Mouse (Mus musculus) forebrain, postnatal 0 days (tissue): ENCODE measurements around the gene Vmn1r214. TPM values are rescaled to one million over a fixed set of nuclear protein-coding genes. Genes with fewer than 3 reads are reported as not detected.

Experiments
- ATAC-seq: fragments of 200-750 bp; cut with Nextera tagmentation; 2 replicates; pipeline ENCODE4 v1.8.0; 2017; ENCODE audit warnings: mild to moderate bottlenecking, moderate library complexity
- DNase-seq: peaks from one replicate; pipeline ENCODE4 v3.0.0-alpha.2; 2015
- H3K27ac ChIP-seq: fragments of 300-500 bp; sonication (generic); 2 replicates; pipeline ENCODE4 v1.5.1; 2014; ENCODE audit warnings: low read depth, mild to moderate bottlenecking, antibody characterized with exemption, low read length, moderate library complexity, mixed read lengths
- H3K27me3 ChIP-seq: fragments of 300-500 bp; sonication (generic); 2 replicates; pipeline ENCODE4 v1.6.1; 2014; ENCODE audit warnings: mild to moderate bottlenecking, low read length, mixed read lengths; ENCODE audit not compliant: insufficient read depth
- H3K36me3 ChIP-seq: fragments of 300-500 bp; sonication (generic); 2 replicates; pipeline ENCODE4 v1.6.1; 2014; ENCODE audit warnings: mild to moderate bottlenecking, moderate library complexity; ENCODE audit not compliant: insufficient read depth
- H3K4me1 ChIP-seq: fragments of 300-500 bp; sonication (generic); 2 replicates; pipeline ENCODE4 v1.6.1; 2014; ENCODE audit warnings: antibody characterized with exemption; ENCODE audit not compliant: insufficient read depth
- H3K4me2 ChIP-seq: fragments of 300-500 bp; sonication (generic); 2 replicates; pipeline ENCODE4 v1.6.1; 2014; ENCODE audit warnings: low read depth, mild to moderate bottlenecking, moderate library complexity
- H3K4me3 ChIP-seq: fragments of 300-500 bp; sonication (generic); 2 replicates; pipeline ENCODE4 v1.5.1; 2014; ENCODE audit warnings: low read depth, low read length, mixed read lengths
- H3K9ac ChIP-seq: fragments of 300-500 bp; sonication (generic); 2 replicates; pipeline ENCODE4 v1.6.1; 2014; ENCODE audit warnings: mild to moderate bottlenecking
- H3K9me3 ChIP-seq: fragments of 300-500 bp; sonication (generic); 2 replicates; pipeline ENCODE4 v1.6.1; 2016; ENCODE audit warnings: low read length
- CTCF ChIP-seq: sonication (generic); IDR thresholded peaks from 2 replicates; pipeline ENCODE4 v1.5.1; 2016; ENCODE audit warnings: antibody characterized with exemption, control low read depth, low read depth
- WGBS: fragments of 180-500 bp; shearing (Covaris S2); extraction: QIAGEN DNeasy Blood & Tissue Kit; methylation state at CpG from one replicate; pipeline ENCODE4 v1.1.7; 2014; 5-methylcytosine and 5-hydroxymethylcytosine counted together
- polyA plus RNA-seq: library from polyadenylated mRNA; unstranded; fragments of >200 nt; fragmentation: Nextera tagmentation; extraction: Ambion mirVana; gene quantifications from 2 replicates; pipeline ENCODE4 v1.2.1, GENCODE M21; 2015
- total RNA-seq: library from RNA; depleted of rRNA; stranded (reverse); fragments of >200 nt; gene quantifications from 2 replicates; pipeline ENCODE4 v1.2.3, GENCODE M21; 2014; rRNA removed

Gene Vmn1r214
- not detected in 2 replicates for total RNA-seq
- polyA plus RNA-seq = not detected in 2 replicates

GRCm38 (mm10) chr13:23030118-23030517, at the start of gene Vmn1r214:
TSS of gene Vmn1r214 (plus strand) at chr13:23030418.
- Histone ChIP-seq H3K9ac (no peak within 1 kb of the TSS), H3K4me2 (no peak within 1 kb of the TSS), H3K4me1 (no peaks in the 10 kb centered on the region), H3K27ac (no peak within 1 kb of the TSS), H3K36me3 (no peaks in the 10 kb centered on the region), H3K9me3 (no peaks in the 10 kb centered on the region), H3K4me3 (no peak within 1 kb of the TSS), H3K27me3 (no peaks in the 10 kb centered on the region)
- WGBS = 82% methylated on average over 3 of the region's 3 CpGs
- ATAC-seq (no peak), DNase-seq (no peak)
- no peak for TF ChIP-seq CTCF

DNA sequence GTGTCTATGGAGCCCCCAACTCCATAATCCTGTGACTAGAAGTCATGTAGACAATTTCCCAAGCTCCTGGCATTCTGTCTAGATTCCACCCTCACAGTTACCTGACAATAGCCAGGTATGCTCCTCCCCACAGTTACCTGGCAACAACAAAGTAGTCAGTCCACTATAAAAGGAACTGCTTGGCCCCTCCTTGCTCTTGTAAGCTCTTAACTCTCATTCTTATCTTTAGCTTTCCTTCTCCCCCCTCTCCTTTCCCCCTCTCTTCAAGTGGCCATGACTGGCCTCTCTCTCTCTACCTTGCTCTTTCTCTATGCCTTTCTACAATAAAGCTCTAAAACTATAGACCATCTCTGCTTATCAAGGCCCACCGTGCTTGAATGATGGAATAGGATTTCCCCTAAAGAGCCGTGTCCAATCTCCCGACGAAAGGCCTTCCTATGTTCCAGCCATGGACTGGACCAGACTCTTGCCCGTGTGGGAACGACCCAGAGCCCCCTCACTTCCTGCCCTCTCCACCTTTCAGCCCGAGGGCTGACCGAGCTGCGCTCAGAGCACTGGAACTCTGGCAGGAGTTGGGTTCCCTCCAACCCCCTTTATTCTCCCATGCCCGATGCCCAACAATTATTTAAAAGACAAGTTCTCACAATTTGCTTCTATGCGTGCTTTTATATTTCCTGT, 39.9 kb upstream of the Vmn1r214 start:
- H3K9me3 ChIP-seq = no peaks in the 10 kb centered on the region
- no peak overlapping the region for H3K27ac ChIP-seq
- H3K4me1 ChIP-seq = no peaks in the 10 kb centered on the region
- 90% methylated on average over 11 of the region's 11 CpGs for WGBS
- H3K4me2 ChIP-seq = no peak overlapping the region
- TF ChIP-seq CTCF = no peak
- DNase-seq (no peak), ATAC-seq (no peak)
- H3K27me3 ChIP-seq = no peaks in the 10 kb centered on the region
- no peaks in the 10 kb centered on the region for H3K36me3 ChIP-seq
- H3K4me3 ChIP-seq = no peak overlapping the region
- no peak overlapping the region for H3K9ac ChIP-seq

DNA sequence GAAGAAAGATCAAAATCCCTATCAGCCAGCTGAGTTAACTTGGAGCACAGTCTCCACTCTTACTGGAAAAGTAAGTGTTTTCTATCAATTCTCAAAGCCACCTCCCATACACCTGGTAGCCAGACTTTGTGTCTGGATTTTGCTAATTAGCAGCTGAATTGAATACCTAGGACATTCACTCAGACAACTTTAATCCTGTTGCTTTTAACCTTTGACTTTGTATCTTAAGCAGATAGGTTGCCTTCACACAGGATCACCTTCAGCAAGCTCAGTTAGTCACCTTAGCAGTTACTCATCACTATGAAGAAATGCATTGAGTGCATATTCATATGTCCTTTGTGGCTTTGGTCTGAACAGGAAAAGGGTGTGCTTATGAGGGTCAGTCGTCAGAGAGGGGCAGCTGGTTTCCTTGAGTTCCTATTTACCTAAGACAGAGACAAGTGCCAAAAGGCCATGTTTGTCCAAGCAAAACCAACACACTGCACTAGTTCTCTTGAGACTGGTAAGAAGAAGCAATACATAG, 38.0 kb upstream of the Vmn1r214 start:
- WGBS = 45% methylated on average over 1 of the region's 1 CpGs
- H3K4me2 ChIP-seq = no peak overlapping the region
- TF ChIP-seq CTCF = no peak
- H3K4me1 ChIP-seq = no peaks in the 10 kb centered on the region
- no peak overlapping the region for H3K27ac ChIP-seq
- no peak overlapping the region for H3K9ac ChIP-seq
- ATAC-seq = no peak
- no peaks in the 10 kb centered on the region for H3K36me3 ChIP-seq
- H3K27me3 ChIP-seq = no peaks in the 10 kb centered on the region
- no peak for DNase-seq
- H3K4me3 ChIP-seq = no peak overlapping the region
- no peaks in the 10 kb centered on the region for H3K9me3 ChIP-seq

- H3K9me3 ChIP-seq = no peaks in the 10 kb centered on the region
- H3K4me2 ChIP-seq = no peak overlapping the region
- WGBS = 54% methylated on average over 2 of the region's 2 CpGs
- no peak overlapping the region for H3K27ac ChIP-seq
- no peak overlapping the region for H3K4me3 ChIP-seq
- no peaks in the 10 kb centered on the region for H3K36me3 ChIP-seq
- H3K9ac ChIP-seq = no peak overlapping the region
- no peaks in the 10 kb centered on the region for H3K27me3 ChIP-seq
- no peaks in the 10 kb centered on the region for H3K4me1 ChIP-seq
- no peak for TF ChIP-seq CTCF
- no peak for DNase-seq
- no peak for ATAC-seq
These were observed 37.5 kb upstream of the Vmn1r214 start for GRCm38 (mm10) chr13:22992721-22993120.

- Histone ChIP-seq H3K4me1 (no peaks in the 10 kb centered on the region), H3K4me2 (no peak within 1 kb of the TSS), H3K9me3 (no peaks in the 10 kb centered on the region), H3K27ac (no peak within 1 kb of the TSS), H3K27me3 (no peaks in the 10 kb centered on the region), H3K4me3 (no peak within 1 kb of the TSS), H3K9ac (no peak within 1 kb of the TSS), H3K36me3 (no peaks in the 10 kb centered on the region)
- TF ChIP-seq CTCF = no peak
- 80% methylated on average over 1 of the region's 1 CpGs for WGBS
- no peak for DNase-seq
- ATAC-seq = no peak
These were observed 22.9 kb upstream of the Vmn1r214 start, which contains the start of gene Vmn1r213 for GRCm38 (mm10) chr13:23007356-23007755. TSS of gene Vmn1r213 (plus strand) at chr13:23007656.

DNA sequence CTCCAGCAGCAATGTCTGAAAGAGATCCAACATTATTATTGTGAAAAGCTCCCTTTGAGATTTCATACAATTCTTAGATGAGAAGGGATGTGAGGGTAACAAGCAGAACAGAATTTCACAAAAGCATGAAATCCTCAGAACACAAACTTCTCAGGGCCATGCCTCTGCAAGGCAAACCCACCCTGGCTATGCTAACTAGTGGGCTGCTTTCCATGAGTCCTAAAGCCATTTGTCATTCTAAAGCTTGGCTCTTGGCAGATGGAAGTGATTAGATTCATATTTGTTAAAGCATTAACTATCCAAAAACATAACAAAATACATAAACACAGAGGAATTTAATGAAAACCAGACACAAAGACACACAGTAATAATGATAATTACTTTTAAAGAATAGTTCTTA, 12.1 kb upstream of the Vmn1r214 start:
- Histone ChIP-seq H3K27ac (no peak overlapping the region), H3K4me2 (no peak overlapping the region), H3K4me3 (no peak overlapping the region), H3K4me1 (no peaks in the 10 kb centered on the region), H3K27me3 (no peaks in the 10 kb centered on the region), H3K36me3 (no peaks in the 10 kb centered on the region), H3K9me3 (no peaks in the 10 kb centered on the region), H3K9ac (no peak overlapping the region)
- ATAC-seq (no peak), DNase-seq (no peak)
- no peak for TF ChIP-seq CTCF

GRCm38 (mm10) chr13:23024812-23025211, 5.4 kb upstream of the Vmn1r214 start:
- no peaks in the 10 kb centered on the region for H3K36me3 ChIP-seq
- H3K27me3 ChIP-seq = no peaks in the 10 kb centered on the region
- H3K9me3 ChIP-seq = no peaks in the 10 kb centered on the region
- no peak overlapping the region for H3K4me3 ChIP-seq
- no peak overlapping the region for H3K27ac ChIP-seq
- H3K4me1 ChIP-seq = no peaks in the 10 kb centered on the region
- TF ChIP-seq CTCF = no peak
- no peak for ATAC-seq
- DNase-seq = no peak
- no peak overlapping the region for H3K9ac ChIP-seq
- H3K4me2 ChIP-seq = no peak overlapping the region
